Mouse (Mus musculus) heart, embryonic 11.5 days (tissue): ENCODE results near the gene Kcnd3. TPM values are rescaled to one million over a fixed set of nuclear protein-coding genes. Genes with fewer than 3 reads are reported as not detected.

Source experiments
- ATAC-seq: fragments of 200-750 bp; cut with Nextera tagmentation; replicated peaks from 2 replicates; pipeline ENCODE4 v1.8.0; 2017; ENCODE audit warnings: moderate library complexity; ENCODE audit not compliant: insufficient number of reproducible peaks, low FRiP score, low TSS enrichment
- H3K27ac ChIP-seq: fragments of 300-500 bp; sonication (generic); 2 replicates; pipeline ENCODE4 v1.5.1; 2014; ENCODE audit warnings: mild to moderate bottlenecking, low read depth, low read length
- H3K27me3 ChIP-seq: fragments of 300-500 bp; sonication (generic); 2 replicates; pipeline ENCODE4 v1.6.1; 2014; ENCODE audit warnings: mild to moderate bottlenecking, low read length, mixed read lengths; ENCODE audit not compliant: control insufficient read depth, insufficient read depth
- H3K36me3 ChIP-seq: fragments of 300-500 bp; sonication (generic); 2 replicates; pipeline ENCODE4 v1.6.1; 2014; ENCODE audit warnings: mild to moderate bottlenecking, low read length, moderate library complexity, mixed read lengths; ENCODE audit not compliant: control insufficient read depth, insufficient read depth
- H3K4me1 ChIP-seq: fragments of 300-500 bp; sonication (generic); 2 replicates; pipeline ENCODE4 v1.6.1; 2014; ENCODE audit warnings: low read length; ENCODE audit not compliant: control insufficient read depth, insufficient read depth
- H3K4me2 ChIP-seq: fragments of 300-500 bp; sonication (generic); 2 replicates; pipeline ENCODE4 v1.6.1; 2014; ENCODE audit warnings: mild to moderate bottlenecking, moderate library complexity
- H3K4me3 ChIP-seq: fragments of 300-500 bp; sonication (generic); 2 replicates; pipeline ENCODE4 v1.5.1; 2014; ENCODE audit warnings: low read depth, low read length
- H3K9ac ChIP-seq: fragments of 300-500 bp; sonication (generic); 2 replicates; pipeline ENCODE4 v1.6.1; 2014; ENCODE audit warnings: mild to moderate bottlenecking, low read depth, low read length, moderate library complexity
- H3K9me3 ChIP-seq: fragments of 300-500 bp; sonication (generic); replicated peaks from 2 replicates; pipeline ENCODE4 v1.6.1; 2016; ENCODE audit warnings: low read length; ENCODE audit not compliant: control insufficient read depth
- WGBS: fragments of 180-500 bp; shearing (Covaris S2); extraction: QIAGEN DNeasy Blood & Tissue Kit; methylation state at CpG from one replicate; pipeline ENCODE4 v1.1.7; 2014; ENCODE audit not compliant: insufficient replicate concordance; 5-methylcytosine and 5-hydroxymethylcytosine counted together
- polyA plus RNA-seq: library from polyadenylated mRNA; unstranded; fragments of >200 nt; fragmentation: Nextera tagmentation; extraction: Ambion mirVana; gene quantifications from 2 replicates; pipeline ENCODE4 v1.2.1, GENCODE M21; 2014

Kcnd3 gene
- polyA plus RNA-seq, 1 experiment from 2014 or later = 0.56 TPM

- 23% methylated on average over 3 of the region's 3 CpGs for WGBS
- Histone ChIP-seq H3K4me2 (no peak overlapping the region), H3K9ac (no peak overlapping the region), H3K4me1 (peaks cover 17% of the 10 kb centered on the region), H3K27ac (no peak overlapping the region; the same call in 1 of the 2 replicates), H3K36me3 (no peaks in the 10 kb centered on the region), H3K27me3 (0 out of 2 replicates have a peak, but pooled peaks cover 3% of the 10 kb centered on the region), H3K9me3 (no peaks in the 10 kb centered on the region), H3K4me3 (no peak overlapping the region)
- no peak; the same call in 1 of the 2 replicates for ATAC-seq
Observed at GRCm38 (mm10) chr3:105504272-105504671, 52.1 kb downstream of the Kcnd3 start.

- Histone ChIP-seq H3K4me2 (no peak overlapping the region), H3K4me3 (no peak overlapping the region), H3K27me3 (0 out of 2 replicates have a peak, but pooled peaks cover 3% of the 10 kb centered on the region), H3K9me3 (no peaks in the 10 kb centered on the region), H3K9ac (no peak overlapping the region), H3K36me3 (no peaks in the 10 kb centered on the region), H3K4me1 (peaks cover 17% of the 10 kb centered on the region), H3K27ac (no peak overlapping the region)
- no peak for ATAC-seq
- 61% methylated on average over 15 of the region's 15 CpGs for WGBS
Observed at GRCm38 (mm10) chr3:105505161-105505872, 53.2 kb downstream of the Kcnd3 start.

GRCm38 (mm10) chr3:105505873-105506170, 53.7 kb downstream of the Kcnd3 start:
- H3K27ac ChIP-seq = no peak overlapping the region
- no peak for ATAC-seq
- no peak overlapping the region for H3K4me2 ChIP-seq
- H3K36me3 ChIP-seq = no peaks in the 10 kb centered on the region
- no peak overlapping the region for H3K4me3 ChIP-seq
- no peaks in the 10 kb centered on the region for H3K9me3 ChIP-seq
- WGBS = 71% methylated on average over 7 of the region's 7 CpGs
- H3K27me3 ChIP-seq = 0 out of 2 replicates have a peak, but pooled peaks cover 3% of the 10 kb centered on the region
- H3K4me1 ChIP-seq = peaks cover 17% of the 10 kb centered on the region
- H3K9ac ChIP-seq = no peak overlapping the region

GRCm38 (mm10) chr3:105506592-105506991, 54.5 kb downstream of the Kcnd3 start:
- H3K4me3 ChIP-seq = no peak overlapping the region
- 0 out of 2 replicates have a peak, but pooled peaks cover 3% of the 10 kb centered on the region for H3K27me3 ChIP-seq
- H3K4me1 ChIP-seq = peaks cover 17% of the 10 kb centered on the region
- H3K27ac ChIP-seq = no peak overlapping the region
- 84% methylated on average over 4 of the region's 4 CpGs for WGBS
- no peak overlapping the region for H3K4me2 ChIP-seq
- no peaks in the 10 kb centered on the region for H3K9me3 ChIP-seq
- H3K36me3 ChIP-seq = no peaks in the 10 kb centered on the region
- no peak for ATAC-seq
- no peak overlapping the region for H3K9ac ChIP-seq

GRCm38 (mm10) chr3:105509321-105509720, 57.2 kb downstream of the Kcnd3 start:
- H3K4me2 ChIP-seq = no peak overlapping the region
- no peak overlapping the region for H3K27ac ChIP-seq
- H3K4me3 ChIP-seq = no peak overlapping the region
- no peak for ATAC-seq
- no peak overlapping the region for H3K9ac ChIP-seq
- no peaks in the 10 kb centered on the region for H3K9me3 ChIP-seq
- H3K27me3 ChIP-seq = 0 out of 2 replicates have a peak, but pooled peaks cover 3% of the 10 kb centered on the region
- no peaks in the 10 kb centered on the region for H3K36me3 ChIP-seq
- peaks cover 11% of the 10 kb centered on the region for H3K4me1 ChIP-seq
- WGBS = 68% methylated on average over 4 of the region's 4 CpGs

GRCm38 (mm10) chr3:105511836-105512235, 59.7 kb downstream of the Kcnd3 start:
- 28% methylated on average over 2 of the region's 2 CpGs for WGBS
- Histone ChIP-seq H3K27ac (no peak overlapping the region), H3K27me3 (0 out of 2 replicates have a peak, but pooled peaks cover 2% of the 10 kb centered on the region), H3K4me1 (no peaks in the 10 kb centered on the region; the same call in 1 of the 2 replicates), H3K9ac (no peak overlapping the region), H3K36me3 (no peaks in the 10 kb centered on the region), H3K9me3 (no peaks in the 10 kb centered on the region), H3K4me3 (no peak overlapping the region), H3K4me2 (no peak overlapping the region)
- ATAC-seq = no peak

GRCm38 (mm10) chr3:105514215-105514614, 62.1 kb downstream of the Kcnd3 start:
- Histone ChIP-seq H3K27me3 (no peaks in the 10 kb centered on the region), H3K27ac (no peak overlapping the region), H3K4me3 (no peak overlapping the region), H3K36me3 (no peaks in the 10 kb centered on the region), H3K4me2 (no peak overlapping the region), H3K9me3 (no peaks in the 10 kb centered on the region), H3K9ac (no peak overlapping the region), H3K4me1 (no peaks in the 10 kb centered on the region; the same call in 1 of the 2 replicates)
- 49% methylated on average over 3 of the region's 3 CpGs for whole genome bisulfite sequencing
- ATAC-seq = no peak

GRCm38 (mm10) chr3:105515035-105515434, 62.9 kb downstream of the Kcnd3 start:
- Histone ChIP-seq H3K27ac (no peak overlapping the region), H3K4me1 (no peaks in the 10 kb centered on the region; the same call in 1 of the 2 replicates), H3K9me3 (no peaks in the 10 kb centered on the region), H3K27me3 (no peaks in the 10 kb centered on the region), H3K4me3 (no peak overlapping the region), H3K4me2 (no peak overlapping the region), H3K36me3 (no peaks in the 10 kb centered on the region), H3K9ac (no peak overlapping the region)
- ATAC-seq = no peak

GRCm38 (mm10) chr3:105515640-105516039, 63.5 kb downstream of the Kcnd3 start:
- H3K4me3 ChIP-seq = no peak overlapping the region
- no peaks in the 10 kb centered on the region for H3K36me3 ChIP-seq
- no peaks in the 10 kb centered on the region for H3K9me3 ChIP-seq
- no peak for ATAC-seq
- no peaks in the 10 kb centered on the region for H3K27me3 ChIP-seq
- 73% methylated on average over 1 of the region's 1 CpGs for WGBS
- H3K4me2 ChIP-seq = no peak overlapping the region
- H3K27ac ChIP-seq = no peak overlapping the region
- H3K9ac ChIP-seq = no peak overlapping the region
- H3K4me1 ChIP-seq = peaks cover 3% of the 10 kb centered on the region
